Mouse (Mus musculus) c-Kit-positive CD71-positive TER-119-positive erythroid progenitor cells, embryonic 14.5 days (primary cell): ENCODE data around the gene Nenf.

Experiments used
- DNase-seq: peaks from one replicate; pipeline ENCODE4 v3.0.0-alpha.2; 2013; ENCODE audit warnings: low spot score

The Nenf gene

DNA sequence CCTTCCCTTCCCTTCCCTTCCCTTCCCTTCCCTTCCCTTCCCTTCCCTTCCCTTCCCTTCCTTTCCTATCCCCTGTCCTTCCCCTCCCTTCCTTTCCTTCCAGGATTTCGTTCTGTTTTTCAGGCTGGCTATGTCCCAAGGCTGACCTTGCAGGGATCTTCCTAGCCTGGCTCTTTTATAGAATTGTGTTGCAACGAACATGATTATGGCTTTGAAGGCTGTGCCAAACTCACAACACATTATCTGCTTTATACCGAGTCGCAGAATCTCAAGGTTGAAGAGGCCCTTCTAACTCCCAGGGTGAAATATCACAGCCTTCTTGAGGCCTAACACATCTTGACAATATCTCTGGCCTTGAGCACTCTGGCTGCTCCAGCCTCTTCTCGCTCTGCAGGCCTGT is 692 bp upstream of the Nenf start:
- peak; percentile 40 for DNase-seq

DNA sequence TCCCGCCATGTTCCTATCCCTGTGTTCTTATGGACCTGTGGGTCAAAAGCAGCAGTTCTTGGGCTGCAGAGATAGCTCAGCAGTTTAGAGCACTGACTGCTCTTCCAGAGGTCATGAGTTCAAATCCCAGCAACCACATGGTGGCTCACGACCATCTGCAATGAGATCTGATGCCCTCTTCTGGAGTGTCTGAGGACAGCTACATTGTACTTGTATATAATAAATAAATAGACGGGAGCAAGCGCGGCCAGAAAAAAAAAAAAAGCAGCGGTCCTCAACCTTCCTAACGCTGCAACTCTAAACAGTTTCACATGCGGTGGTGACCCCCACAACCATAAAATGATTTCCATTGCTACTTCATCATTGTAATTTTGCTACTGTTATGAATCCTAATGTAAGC is 1.2 kb downstream of the Nenf start:
- DNase-seq: no peak

DNA sequence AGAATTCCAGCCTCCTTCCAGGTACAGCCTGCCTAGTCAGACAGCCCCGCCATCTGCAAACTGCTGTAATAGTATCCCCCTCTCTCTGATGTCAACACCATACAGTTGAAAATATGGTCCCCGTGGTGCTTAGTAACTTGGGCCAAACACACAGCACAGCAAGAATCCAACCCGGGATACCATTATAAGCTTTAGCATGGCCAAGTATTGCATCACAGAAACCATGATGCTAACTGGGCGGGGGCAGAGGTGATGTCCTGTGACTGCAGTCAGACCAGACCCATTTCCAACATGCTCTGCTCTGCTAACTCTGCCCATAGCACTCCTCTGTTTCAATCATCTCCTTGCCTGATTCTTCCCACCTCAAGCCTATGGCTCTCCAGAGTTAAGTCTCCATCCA is 4.1 kb downstream of the Nenf start:
- no peak for DNase-seq

DNA sequence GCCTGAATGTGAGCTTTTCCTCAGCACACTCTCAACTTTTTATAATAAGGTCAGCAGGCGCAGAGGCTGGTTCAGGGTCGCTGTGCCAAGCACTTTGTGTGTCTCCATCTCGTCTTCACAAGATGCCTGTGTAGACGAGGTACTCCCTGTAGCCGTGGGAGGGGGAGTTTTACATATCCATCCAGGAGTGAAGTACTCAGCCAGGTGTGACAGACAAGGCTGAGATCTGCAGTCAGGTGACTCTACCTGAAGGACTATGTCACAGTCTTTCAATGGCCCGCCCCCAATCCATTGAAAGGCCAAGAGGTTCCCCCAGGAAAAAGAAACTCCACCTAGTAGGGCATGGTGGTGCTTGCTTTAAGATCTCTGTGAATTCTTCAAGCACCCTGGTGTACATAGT is 4.8 kb downstream of the Nenf start:
- no peak for DNase-seq

GRCm38 (mm10) chr1:191312513-191312941 is 5.5 kb downstream of the Nenf start:
- peak; percentile 78 for DNase-seq

GRCm38 (mm10) chr1:191311296-191311898 is 6.6 kb downstream of the Nenf start:
- no peak for DNase-seq

GRCm38 (mm10) chr1:191307766-191308455 is 10.1 kb downstream of the Nenf start:
- DNase-seq: no peak

DNA sequence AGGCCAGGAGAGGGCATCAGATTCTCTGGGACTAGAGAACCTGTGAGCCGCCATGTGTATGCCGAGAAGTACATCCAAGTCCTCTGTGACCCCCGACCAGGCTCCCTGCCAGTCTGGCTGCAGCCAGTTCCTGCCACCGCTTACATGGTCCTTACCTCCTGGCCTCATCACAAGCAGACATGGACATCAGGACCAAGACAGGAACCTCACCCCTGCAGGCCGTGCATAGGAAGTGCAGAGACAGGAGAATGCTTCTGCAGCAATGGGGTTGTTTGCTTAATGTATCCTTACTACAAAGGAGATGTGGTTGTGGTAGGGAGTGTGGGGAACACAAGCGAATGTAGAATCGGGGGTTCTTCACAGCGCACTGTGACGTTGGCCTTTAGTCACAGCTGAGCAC is 11.7 kb downstream of the Nenf start:
- DNase-seq: no peak

- DNase-seq: no peak
Observed at GRCm38 (mm10) chr1:191305610-191306009, 12.4 kb downstream of the Nenf start.

GRCm38 (mm10) chr1:191304216-191304615 is 13.8 kb downstream of the Nenf start:
- no peak for DNase-seq

DNA sequence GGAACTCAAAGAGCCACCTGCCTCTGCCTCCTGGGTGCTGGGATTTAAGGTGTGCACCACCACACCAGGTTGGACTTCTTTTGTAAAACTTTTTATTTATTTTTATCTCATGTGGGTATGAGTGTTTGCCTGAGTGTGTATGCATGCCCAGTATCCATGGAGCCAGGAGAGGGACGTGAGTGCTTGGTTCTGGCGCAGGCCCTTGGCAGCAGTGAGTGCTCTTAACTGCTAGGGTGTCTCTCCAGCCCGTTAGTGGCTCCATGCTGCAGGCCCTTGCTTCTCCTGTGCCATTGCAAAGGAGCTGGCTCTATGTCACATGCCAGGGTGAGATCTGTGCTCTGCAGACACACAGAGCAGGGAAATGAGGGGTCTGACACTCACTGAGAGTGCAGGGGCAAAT is 14.3 kb downstream of the Nenf start:
- DNase-seq: no peak

DNA sequence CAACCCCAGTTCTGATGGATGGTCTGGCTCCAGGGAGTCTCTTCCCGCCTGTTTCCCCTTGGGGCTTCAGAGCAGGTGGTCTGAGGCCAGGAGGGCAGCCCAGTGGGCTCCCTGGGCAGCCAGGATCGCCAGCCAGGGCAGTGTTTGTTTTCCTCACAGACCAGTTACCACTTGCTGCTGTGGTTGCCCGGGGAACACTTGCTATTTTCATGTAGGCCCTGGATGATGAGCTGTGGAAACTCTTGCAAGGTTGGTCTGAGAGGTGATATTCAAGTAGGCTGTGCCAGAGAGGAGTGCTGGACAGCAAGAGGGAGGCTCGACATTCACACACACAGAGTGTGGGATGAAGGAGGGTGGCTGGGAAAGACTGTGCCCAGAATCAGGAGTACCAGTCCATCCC is 16.1 kb downstream of the Nenf start:
- no peak for DNase-seq

GRCm38 (mm10) chr1:191299215-191299942 is 18.6 kb downstream of the Nenf start:
- no peak for DNase-seq

- DNase-seq: no peak
Observed at GRCm38 (mm10) chr1:191298304-191298703, 19.7 kb downstream of the Nenf start.

- DNase-seq: no peak
Observed at GRCm38 (mm10) chr1:191296445-191296844, 21.5 kb downstream of the Nenf start.

GRCm38 (mm10) chr1:191295784-191296183 is 22.2 kb downstream of the Nenf start:
- no peak for DNase-seq

GRCm38 (mm10) chr1:191293996-191294795 is 23.8 kb downstream of the Nenf start:
- DNase-seq: no peak

- DNase-seq: no peak
Observed at GRCm38 (mm10) chr1:191293051-191293450, 24.9 kb downstream of the Nenf start.

DNA sequence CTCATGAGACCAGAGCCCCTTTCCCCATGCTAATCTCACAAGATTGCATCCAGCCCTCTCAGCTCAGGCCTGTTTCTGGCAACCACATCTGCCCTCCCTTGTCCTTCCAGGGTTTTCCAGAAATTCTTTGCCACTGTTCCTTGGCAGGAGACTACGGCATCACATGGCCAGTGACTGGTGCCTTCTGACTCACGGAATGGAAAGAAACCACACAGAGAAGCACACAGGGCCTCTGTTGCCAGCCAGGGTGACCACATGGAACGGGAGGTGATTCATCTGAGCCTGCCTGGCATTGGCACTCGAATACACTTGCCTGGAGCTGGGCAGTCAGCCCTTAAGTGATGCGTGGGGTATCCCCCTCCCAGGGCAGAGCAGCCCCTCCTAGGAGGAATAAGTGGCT is 25.6 kb downstream of the Nenf start:
- DNase-seq: no peak

GRCm38 (mm10) chr1:191288762-191289161 is 29.2 kb downstream of the Nenf start:
- DNase-seq: peak; percentile 62

DNA sequence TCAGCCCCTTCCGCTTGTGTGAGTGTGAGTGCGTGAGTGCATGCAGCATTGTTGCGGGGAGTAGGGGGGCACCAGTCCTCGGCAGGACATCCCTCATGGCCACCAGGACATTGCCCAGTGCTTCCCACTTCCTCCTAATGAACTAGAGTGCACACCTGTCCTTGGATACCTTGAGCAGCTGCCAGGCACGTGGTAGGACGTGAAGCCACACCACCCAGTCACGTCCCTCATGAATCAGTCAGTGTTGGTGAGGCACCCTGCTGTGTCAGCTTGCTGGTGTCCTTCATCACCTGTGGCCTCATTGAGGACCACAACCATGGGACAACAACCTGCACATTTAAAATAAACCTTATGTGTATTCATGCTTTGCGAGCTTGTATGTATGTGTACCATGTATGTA is 33.5 kb downstream of the Nenf start:
- DNase-seq: no peak
